Mouse (Mus musculus) brain, embryonic 14.5 days (tissue): ENCODE results near the gene Sema4b.

Experiments
- CTCF ChIP-seq: fragments of 200-500 bp; IDR thresholded peaks from 2 replicates; pipeline ENCODE4 v1.5.1; 2012; ENCODE audit warnings: inconsistent platforms, mild to moderate bottlenecking, moderate library complexity, borderline replicate concordance; ENCODE audit not compliant: insufficient read depth, insufficient read length; ENCODE audit errors: extremely low read depth
- POLR2A ChIP-seq: fragments of 200-500 bp; IDR thresholded peaks from 2 replicates; pipeline ENCODE4 v1.6.1; 2012; ENCODE audit warnings: mild to moderate bottlenecking, inconsistent platforms, borderline replicate concordance; ENCODE audit not compliant: poor library complexity, insufficient read depth, insufficient read length, severe bottlenecking; ENCODE audit errors: extremely low read depth

DNA sequence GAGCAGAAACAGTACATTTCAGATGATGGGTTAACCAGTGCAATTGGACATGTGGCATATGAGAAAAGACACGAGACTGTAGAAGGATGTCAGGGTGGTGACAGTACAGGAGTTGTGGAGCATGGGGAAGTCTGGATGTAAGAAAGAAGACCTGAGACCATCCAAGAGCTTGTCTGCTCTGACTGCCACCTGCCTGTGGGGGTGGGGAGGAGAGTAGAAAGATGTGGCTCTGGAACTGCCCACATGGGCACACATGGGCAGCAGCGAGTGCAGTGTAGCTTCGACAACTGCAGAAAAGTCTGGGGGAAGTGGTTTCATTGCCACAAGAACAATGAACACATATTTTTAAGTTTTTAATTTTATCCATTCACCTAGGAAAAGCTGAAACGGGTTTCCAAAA, 10.7 kb downstream of the Sema4b start:
- TF ChIP-seq POLR2A (no peak), CTCF (no peak)
